Mouse (Mus musculus): Measurements from ENCODE around the gene Nol4l.

Nol4l gene

DNA sequence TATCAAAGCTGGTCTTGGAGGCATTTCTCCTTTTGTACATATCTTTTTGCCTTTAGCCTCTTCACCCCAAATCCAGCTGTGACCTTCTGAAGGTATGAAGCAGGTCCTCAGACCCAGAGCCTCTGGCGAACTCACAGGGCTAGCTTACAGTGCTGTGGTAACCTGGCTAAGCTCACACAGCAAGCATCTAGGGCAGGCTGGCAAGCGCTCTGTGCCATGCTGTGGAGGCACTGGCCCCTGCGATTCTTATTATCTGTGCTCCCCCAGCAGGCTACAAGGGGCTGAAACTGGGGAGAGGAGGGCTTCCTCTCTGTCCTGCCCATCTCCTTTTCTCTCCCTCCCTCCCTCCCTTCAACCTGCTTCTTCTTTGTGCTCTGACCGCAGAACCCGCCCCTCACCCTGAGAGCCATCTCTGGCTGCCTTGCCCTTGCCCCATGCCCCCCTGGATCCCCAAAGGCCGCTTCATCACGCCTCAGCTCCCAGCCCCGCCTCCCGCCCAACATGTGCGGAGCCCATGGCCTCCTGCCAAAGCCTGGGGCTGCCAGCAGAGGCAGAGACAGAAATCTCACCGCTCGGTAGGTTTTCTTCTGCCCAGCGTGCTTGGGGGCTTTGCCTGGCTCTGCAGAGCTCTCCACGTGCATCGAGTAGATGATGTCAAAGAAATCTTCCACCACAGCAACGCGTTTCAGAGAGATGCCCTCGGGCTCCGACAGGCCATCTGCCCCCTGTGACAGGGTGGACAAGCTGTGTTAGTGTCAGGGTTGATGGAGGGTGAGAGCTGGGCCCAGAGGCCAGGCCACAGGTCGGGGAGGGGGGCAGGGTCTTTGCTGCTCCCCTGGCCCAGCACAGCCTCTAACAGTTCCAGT, 46.4 kb downstream of the Nol4l start:
- peak in 1 of 2 experiments; percentile 66 for DNase-seq (ENCODE audit: low spot score in 2 of 2)

DNA sequence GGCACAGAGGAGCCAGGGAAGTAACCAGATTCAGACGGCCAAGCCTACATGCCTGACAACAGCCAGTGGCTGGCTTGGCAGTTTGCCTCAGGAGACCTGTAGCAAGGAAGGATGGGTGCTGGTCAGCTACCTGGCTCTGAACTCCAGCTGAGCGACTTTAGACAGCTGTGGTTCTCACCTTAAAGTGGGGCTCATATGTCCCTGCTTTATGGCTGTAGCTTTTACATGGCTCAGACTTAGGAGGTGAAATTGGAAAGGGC, 48.0 kb downstream of the Nol4l start:
- no peak for DNase-seq (ENCODE audit: low spot score in 2 of 2)

DNA sequence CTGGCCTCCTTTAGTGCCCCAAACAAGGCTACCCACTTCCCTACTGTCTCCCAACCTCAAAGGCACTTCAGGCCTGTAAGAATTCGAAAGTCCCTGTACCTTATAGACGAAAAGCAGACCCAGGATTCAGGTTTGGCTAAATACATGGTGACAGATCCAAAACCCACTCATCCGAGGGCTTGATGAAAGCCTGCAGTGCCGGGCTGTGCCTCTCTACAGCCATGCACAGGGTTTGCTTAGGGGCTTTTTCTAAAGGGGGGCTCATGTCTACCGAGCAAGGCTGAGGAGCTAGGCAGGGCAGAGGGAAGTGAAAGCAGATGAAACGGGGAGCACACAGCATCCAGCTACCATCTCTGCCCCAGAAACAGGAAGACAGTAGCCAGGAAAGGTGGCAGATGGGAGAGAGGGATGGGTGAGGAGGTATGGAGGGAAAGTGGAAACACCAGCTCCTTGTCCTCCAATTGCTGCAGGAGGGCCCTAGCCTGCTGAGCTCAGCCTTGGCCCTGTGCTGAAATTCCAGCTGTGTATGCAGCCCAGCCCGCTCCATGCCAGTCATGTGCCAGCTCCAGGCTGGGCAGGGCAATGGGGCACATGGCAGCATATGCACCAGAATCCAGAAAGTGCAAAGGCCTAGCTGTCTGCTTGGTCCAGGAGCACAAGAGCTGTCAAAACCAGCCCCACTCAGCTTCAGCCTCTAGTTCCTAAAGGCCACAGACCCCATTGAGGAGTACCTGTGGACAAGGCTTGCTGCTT, 48.5 kb downstream of the Nol4l start:
- no peak for DNase-seq (ENCODE audit: low spot score in 2 of 2)

DNA sequence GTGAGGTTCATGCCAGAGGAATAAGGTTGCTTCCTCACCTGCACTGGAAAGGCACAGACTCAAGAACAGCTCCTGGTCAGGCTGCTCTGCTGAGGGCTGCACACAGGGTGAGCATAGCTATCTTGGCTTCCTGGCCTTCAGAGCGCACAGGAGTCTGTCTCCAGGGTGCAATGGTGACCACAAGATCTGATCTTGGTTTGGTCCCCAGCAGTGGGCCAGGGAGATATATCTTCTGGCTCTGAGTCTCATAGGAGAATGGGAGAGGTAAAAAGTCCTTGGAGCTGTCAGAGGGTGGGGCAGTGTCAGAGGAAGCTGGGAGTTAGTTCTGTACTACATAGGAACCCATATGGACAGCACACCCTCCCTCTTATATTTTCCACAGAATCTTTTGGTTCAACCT, 50.3 kb downstream of the Nol4l start:
- DNase-seq (ENCODE audit: low spot score in 2 of 2) = no peak

GRCm38 (mm10) chr2:153478583-153478982, 51.2 kb downstream of the Nol4l start:
- peak; percentile 73 to 79 for DNase-seq (ENCODE audit: low spot score in 2 of 2)

DNA sequence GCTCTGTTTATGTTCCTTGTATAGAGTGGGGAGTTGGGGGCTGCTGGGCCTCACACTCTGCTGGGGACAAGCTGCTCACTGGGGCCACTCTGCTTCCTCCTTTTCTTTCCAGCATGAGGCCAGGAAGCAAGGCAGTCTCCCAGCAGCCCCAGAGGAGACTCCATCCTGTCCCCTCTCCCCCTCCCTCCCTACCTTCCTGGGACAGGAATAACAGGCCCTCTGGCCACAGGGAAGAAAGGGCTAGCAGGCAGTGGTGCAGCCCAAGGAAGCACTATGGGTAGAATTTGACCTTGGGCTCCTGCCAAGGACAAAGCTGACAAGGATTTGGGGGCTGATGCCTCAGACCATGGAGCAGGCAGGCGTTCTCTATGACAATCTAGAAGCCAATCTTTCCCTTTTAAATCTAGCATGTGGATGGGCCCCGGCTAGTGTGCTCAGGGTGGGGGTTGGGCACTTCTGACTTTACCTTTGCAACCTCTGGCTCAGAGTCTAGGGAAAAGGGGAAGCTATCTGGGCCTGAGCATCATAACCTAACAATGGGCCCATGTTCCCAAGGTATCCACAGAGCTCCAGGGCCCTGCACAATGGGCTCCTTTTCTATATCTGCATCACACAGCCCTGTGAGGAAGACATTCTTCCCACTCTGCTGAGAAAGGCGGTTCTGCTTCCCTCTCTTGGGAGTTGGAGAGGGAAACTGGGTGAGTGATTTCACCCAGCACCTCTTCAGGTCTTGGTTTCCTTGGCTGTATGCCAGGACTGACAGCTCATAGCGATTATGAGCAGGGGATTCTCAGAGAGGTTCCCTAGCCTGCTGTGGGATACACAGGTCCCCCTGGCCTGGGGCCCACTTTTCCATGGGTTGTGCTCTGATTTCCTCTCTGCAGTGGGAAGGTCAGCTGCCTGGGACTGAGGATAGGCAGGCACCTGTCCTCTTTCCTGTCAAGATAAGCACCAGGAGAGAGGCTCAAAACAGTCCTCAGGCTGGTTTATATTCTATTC, 54.4 kb downstream of the Nol4l start:
- DNase-seq (ENCODE audit: low spot score in 2 of 2) = peak in 1 of 2 experiments; percentile 42

DNA sequence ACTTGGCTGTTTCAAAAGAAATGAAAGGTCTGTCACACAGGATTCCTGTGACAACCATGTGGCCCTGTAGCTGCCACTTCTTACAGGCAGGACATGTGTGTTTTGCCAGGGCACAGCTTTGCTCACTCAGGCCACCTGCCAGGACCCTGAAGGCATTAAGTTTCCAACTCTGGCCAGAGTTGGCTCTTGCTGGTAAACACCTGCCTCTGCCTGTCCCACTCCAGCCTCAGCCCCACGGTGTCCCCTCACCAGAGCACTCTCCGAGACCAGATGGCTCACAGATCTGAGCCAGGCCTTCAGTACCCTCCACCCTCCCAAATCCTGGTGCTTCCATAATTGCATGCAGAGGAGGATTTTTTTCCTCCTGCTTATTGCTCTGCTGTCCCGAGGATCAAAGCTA, 58.8 kb downstream of the Nol4l start:
- DNase-seq (ENCODE audit: low spot score in 2 of 2) = no peak

DNA sequence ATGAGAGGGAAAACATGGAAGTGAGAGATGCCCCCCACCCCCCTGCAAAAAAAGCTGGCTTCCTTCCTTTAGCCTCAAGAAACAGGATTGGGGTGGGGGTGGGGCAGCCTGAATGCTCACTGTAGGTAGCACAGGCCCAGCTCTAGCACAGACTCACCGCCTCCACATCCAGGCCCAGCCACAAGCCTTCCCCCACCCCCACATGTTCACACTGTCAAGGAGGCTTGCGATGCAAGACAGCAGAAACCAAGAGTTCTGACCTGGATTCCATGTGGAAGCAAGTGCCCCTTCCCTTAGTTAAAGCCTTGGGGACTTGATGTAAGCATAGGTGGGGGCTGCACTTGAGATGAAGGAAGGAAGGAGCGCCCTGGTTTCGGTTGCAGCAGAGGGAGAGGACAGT, 60.0 kb downstream of the Nol4l start:
- DNase-seq (ENCODE audit: low spot score in 2 of 2) = peak in 1 of 2 experiments; percentile 42

GRCm38 (mm10) chr2:153469317-153469716, 60.5 kb downstream of the Nol4l start:
- DNase-seq (ENCODE audit: low spot score in 2 of 2) = no peak

DNA sequence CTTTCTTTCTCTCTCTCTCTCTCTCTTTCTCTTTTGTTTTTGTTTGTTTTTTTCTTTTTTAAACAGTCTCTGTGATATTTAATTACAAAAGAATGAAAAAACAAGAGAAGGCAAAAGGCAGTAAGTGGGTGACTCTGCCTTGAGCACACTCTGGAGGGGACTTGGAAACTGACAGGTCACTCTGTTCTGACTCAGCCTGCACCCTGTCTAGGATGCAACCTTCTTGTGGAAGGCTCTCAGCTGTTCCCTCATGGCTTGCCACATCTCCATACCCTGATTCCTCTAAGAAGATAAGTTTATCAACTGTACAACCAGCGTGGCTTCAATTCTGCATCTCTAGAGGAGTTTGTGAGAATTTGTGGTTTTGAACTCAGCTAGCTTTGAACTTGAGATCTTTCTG, 62.4 kb downstream of the Nol4l start:
- DNase-seq (ENCODE audit: low spot score in 2 of 2) = no peak

GRCm38 (mm10) chr2:153463257-153463656, 66.5 kb downstream of the Nol4l start:
- DNase-seq (ENCODE audit: low spot score in 2 of 2) = no peak

GRCm38 (mm10) chr2:153458022-153458441, 71.7 kb downstream of the Nol4l start:
- no peak for DNase-seq (ENCODE audit: low spot score in 2 of 2)

DNA sequence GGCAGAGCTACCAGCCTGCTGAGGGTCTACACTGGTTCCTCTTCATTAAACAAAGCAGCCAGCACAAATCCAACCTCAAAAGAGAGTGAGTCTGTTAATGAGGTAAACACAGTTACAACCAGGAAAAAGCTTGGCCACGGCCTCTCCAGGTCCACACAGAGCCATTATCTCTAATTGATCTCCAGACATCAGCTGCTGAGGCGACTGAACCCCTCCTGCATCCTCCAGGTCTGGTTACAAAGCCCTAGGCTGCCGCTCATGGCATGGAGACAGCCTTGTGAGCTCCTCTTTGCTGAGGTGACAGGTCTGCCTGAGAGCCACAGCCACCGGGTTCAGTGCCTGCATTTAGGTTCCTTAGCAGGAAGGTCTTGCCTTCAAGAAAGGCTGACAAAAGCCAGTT, 72.3 kb downstream of the Nol4l start:
- no peak for DNase-seq (ENCODE audit: low spot score in 2 of 2)

GRCm38 (mm10) chr2:153454841-153455506, 74.8 kb downstream of the Nol4l start:
- no peak for DNase-seq (ENCODE audit: low spot score in 2 of 2)

DNA sequence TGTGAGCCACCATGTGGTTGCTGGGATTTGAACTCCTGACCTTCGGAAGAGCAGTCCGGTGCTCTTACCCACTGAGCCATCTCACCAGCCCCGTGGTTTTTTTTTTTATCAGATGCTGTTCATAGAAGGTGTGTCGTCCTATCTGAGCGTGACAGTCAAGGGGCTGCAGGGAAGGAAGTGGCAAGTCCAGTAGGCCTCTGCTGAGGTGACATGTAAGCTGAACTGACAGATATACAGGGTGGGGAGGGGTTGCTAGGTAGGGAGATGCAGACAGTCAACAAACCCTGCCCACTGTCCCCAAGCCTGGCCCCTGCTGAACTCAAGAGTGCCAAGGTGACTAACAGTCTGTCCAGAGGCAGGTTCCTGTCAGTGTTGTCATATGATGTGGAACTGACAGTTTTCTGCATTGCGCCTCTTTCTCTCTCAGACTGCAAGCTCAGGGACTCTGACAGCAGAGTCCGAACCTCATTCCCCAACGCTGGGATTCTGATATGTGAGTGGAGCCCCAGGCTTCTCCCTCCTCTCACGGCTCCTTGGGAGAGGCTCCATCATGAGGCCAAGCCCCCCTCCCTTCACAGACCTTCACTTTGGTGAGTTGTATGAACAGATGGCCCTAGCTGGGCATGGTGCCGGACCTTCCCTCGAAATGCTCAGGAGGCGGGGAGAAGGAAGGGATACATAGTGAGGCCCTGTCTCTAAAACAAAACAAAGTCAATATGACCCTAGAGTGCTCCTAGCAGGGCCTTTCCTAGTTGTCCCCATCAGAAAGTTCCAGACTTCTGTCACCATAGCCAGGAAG, 75.6 kb downstream of the Nol4l start:
- no peak for DNase-seq (ENCODE audit: low spot score in 2 of 2)

GRCm38 (mm10) chr2:153448519-153448918, 81.3 kb downstream of the Nol4l start:
- no peak for DNase-seq (ENCODE audit: low spot score in 2 of 2)

- no peak for DNase-seq (ENCODE audit: low spot score in 2 of 2)
These were observed 82.1 kb downstream of the Nol4l start for GRCm38 (mm10) chr2:153447719-153448118.

GRCm38 (mm10) chr2:153446476-153446875, 83.3 kb downstream of the Nol4l start:
- DNase-seq (ENCODE audit: low spot score in 2 of 2) = no peak

- DNase-seq (ENCODE audit: low spot score in 2 of 2) = peak in 1 of 2 experiments; percentile 82
These were observed 83.8 kb downstream of the Nol4l start for GRCm38 (mm10) chr2:153446017-153446408.

GRCm38 (mm10) chr2:153445137-153446016, 84.4 kb downstream of the Nol4l start:
- DNase-seq (ENCODE audit: low spot score in 2 of 2) = no peak

Data from frontal cortex, postnatal 36 days (tissue).